Mouse (Mus musculus) heart, postnatal 25 days (tissue): Measurements from ENCODE around the gene Krt81. TPM values are rescaled to one million over a fixed set of nuclear protein-coding genes. Genes with fewer than 3 reads are reported as not detected.

ENCODE experiments used
- DNase-seq: peaks from one replicate; pipeline ENCODE4 v3.0.0; 2022; ENCODE audit warnings: low spot score
- intact Hi-C: fragments of 180-260 bp; cut with DNase I; formaldehyde crosslinking; loops from one replicate; pipeline ENCODE4 v1.15.1; 2025
- total RNA-seq, 2 experiments: library from RNA; stranded (reverse); gene quantifications; 2 replicates each; pipeline ENCODE4 v1.2.3; 2021

Krt81 gene
- total RNA-seq, 2 experiments from 2014 or later, result not detected

DNA sequence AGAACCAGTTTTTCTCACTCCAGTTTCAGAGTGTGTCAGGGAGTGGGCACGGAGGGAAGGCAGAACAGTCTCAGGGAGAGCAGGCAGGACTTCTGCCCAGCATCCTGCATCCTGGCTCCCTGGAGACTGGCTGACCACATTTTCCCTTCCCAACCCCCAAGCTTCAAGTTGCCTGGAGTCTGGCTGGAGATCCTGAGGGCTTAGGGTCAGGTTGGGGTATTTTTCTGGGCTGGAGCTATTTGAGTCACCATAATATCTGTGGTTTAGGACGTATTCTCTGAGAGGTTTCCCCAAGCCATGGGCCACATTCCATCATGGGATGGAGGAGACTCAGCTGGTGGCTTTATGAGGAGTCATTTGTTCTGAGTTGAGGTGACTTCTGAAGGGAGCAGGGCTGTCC, 8.3 kb downstream of the Krt81 start:
- intact Hi-C loops, result no loop called here
- no peak for DNase-seq

- no peak for DNase-seq
- intact Hi-C loops, result no loop called here
Measured at GRCm38 (mm10) chr15:101454774-101455173, 8.8 kb downstream of the Krt81 start.

DNA sequence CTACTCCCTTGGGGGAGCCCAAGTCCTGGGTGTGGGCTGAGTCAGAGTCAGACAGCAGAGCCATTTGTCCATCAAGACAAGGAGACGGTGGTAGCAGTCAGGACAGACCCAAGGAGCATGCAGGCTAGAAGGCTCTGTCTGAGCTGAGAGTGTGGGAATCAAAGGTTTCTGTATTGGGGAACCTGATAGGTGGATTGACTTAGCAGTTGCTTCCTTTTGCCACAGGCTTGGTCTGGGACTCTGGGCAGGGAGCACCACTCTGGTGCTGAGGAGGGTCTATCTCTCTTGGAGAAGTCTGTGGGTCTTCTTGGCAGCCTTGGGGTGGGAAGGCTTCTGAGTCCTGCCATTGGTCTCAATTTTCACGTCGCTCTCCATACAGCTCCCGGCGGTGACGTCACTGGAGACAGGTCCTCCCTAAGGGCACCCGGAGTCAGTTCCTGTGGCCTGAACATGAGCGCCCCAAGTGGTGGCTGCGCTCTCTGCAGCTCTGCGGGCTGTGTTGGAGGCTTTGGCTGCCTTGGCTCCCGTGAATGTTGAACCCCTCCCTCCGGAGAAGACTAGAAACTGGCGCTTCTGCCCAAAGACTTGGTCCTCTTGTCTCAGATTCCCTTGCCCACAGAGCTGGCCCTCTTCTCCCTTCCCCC, 10.3 kb downstream of the Krt81 start:
- peak; percentile 57 for DNase-seq
- intact Hi-C loops, result loop anchor here (2.0 kb wide), 1 partner anchor 112 kb away; no protein-coding TSS in a partner anchor

- intact Hi-C loops, result no loop called here
- no peak for DNase-seq
Measured at GRCm38 (mm10) chr15:101447444-101447843, 16.1 kb downstream of the Krt81 start, which contains the start of gene Krt88. Krt88 (plus strand) TSS chr15:101447744.

DNA sequence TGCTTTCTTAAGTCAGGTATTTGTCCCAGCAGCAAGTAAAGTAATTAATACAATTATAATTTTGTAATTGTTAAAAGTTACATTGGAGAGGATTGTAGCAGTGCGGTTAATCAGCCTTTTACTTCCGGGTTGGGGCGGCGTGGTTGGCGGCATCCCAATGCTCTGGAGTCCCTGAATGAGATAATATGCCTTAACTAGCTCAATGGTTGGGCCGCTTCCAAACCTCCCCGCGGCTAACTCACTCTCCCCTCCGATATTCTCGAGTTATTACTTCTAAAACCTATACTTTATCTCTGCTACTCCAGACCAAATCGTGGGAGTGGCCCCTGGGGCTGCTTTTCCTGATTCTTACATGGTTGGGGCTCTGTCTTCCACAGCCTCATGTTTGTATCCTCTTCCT, 17.0 kb downstream of the Krt81 start:
- intact Hi-C loops, result no loop called here
- no peak for DNase-seq

DNA sequence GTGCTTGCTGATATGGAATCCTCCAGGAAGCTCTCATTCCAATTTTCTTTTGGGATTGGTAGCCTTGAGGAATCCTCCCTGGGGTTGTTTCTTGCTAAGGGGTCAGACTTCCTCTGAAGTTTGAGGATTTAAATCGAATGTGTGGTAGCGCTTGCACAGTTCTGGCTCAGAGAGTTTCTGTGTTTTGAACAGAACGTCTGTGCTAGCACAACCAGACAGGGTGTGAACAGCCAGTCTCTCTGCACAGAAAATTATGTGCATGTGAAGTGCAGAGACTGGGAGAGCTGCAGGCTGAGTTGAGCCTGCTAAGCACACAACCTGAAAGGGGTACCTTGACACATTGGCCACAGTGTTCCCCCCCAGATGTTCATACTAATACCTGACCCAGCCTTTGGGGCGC, 22.7 kb downstream of the Krt81 start:
- intact Hi-C loops, result no loop called here
- DNase-seq, result no peak

DNA sequence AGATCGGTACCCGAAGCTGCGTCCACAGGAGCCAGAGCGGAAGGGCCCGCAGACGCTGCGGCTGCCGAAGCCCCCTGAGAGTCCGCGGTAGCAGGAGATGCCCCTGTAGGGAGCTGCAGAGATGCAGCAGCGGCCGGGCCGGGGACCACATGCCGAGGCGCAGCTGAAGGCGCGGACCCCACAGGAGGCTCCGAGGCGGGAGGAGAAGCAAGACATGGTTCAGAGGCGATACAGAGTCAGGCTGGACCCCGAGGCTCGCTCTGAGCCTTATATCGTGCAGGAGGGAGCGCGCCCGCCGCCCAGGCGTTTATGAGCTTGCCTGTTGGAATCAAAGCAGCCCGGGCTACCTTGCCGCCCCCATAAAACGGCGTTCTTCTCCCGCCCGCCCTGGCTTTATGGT, 25.0 kb downstream of the Krt81 start, which contains the start of gene Krt87:
TSS of gene Krt87 (minus strand) at position 250 of the 400 bp plus-strand sequence.
- intact Hi-C loops, result no loop called here
- DNase-seq, result no peak

GRCm38 (mm10) chr15:101436611-101437010, 26.9 kb downstream of the Krt81 start:
- intact Hi-C loops, result no loop called here
- no peak for DNase-seq

GRCm38 (mm10) chr15:101424914-101425313, 38.6 kb downstream of the Krt81 start:
- DNase-seq, result no peak
- intact Hi-C loops, result no loop called here

DNA sequence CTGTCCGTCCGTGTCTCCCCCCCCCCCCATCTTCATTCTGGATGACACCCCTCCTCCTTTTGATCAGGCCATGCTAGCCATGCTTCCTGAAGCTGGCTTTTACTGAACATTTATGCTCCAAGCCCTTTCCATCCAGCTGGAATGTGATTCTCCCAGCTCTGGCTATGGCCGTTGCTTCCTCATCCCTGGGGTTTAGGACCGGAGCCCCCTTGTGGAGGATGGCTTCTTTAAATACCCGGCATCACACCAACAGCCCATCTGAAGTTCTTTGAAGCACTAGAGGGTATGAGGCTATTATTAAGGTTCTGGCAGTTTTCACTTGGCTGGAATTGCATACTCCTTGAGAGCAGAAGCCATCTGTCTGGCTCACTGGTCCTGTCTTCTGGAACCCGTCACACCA, 42.6 kb downstream of the Krt81 start:
- intact Hi-C loops, result no loop called here
- DNase-seq, result no peak

DNA sequence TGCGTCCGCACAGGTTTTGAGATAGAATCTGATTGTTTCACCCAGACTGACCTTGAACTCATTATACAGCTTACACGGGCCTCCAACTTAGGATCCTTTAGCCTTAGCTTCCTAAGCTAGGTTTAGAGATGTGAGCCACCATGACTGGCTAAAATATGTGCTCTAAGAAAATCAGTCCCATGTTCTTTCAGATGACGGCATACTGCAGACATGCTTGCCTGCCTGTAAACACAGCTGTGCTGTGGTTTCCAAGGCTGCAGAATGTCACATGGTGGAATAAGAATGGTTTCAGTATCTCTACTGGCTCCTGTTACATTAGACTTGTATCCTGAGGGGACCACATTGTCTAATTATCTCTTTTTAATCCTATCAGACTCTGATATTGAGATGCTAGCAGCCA, 44.6 kb downstream of the Krt81 start:
- no peak for DNase-seq
- intact Hi-C loops, result no loop called here

DNA sequence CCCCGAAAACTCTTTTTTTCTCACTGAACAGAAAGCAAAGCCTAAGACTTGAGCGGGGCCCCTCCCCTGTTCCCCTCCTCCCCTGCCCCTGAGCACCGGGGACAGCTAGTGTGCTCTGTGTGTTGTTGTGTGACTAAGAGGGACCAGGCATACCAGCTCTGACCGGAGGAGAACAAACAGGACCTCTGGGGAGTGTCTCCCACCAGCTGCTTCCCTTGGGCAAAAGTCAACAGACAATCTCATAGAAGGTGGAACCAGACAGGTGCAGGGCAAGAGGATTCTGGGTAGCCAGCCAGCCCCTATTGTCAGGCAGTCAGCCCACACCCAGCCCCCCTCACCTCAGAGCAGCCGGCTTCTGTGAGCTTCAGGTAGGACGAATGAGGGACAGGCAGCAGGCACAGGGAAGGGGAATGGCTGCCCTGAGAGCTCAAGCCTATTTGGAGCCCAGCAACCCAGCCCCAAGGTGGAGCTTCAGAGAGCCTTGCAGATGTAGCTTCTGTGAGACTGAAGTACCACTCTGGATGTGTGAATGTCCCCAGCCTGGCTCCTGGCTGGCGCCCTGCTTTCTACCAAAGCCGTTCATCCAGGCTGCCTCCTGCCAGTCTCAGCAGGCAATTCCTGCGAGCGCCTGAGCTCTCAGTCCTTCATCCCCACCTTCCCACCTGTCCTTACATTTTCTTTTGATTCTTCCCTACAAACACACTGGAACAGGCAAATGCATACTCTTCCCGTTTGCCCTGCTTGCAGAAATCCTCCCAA, 48.6 kb downstream of the Krt81 start:
- intact Hi-C loops, result no loop called here
- DNase-seq, result no peak

GRCm38 (mm10) chr15:101413916-101414635, 49.5 kb downstream of the Krt81 start:
- no peak for DNase-seq

GRCm38 (mm10) chr15:101412188-101412587, 51.4 kb downstream of the Krt81 start:
- intact Hi-C loops, result no loop called here
- no peak for DNase-seq

More at GRCm38 (mm10) chr15:101413916-101414635, 49.5 kb downstream of the Krt81 start:
- intact Hi-C loops, result no loop called here

DNA sequence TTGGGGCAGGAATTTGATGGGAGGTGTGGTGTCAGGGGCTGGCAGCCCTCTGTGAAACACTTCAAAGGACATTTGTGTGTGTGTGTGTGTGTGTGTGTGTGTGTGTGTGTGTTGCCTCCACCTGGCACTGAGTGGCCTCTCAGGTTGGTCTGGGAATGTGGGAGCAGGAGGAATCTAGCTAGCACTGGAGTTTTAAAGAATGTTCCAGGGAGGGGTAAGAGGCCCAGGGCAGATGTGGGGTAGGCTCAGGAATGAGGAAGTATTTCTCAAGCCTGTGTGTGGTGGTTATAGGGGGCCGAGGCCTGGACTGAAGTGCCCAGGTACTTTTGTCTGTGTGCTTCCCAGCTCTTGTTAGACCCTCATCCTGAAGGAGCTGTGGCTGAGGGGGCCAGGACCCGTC, 52.8 kb downstream of the Krt81 start, which contains the start of gene Krt7:
TSS of gene Krt7 (plus strand) at position 269 of the 400 bp plus-strand sequence.
- no peak for DNase-seq
- intact Hi-C loops, result no loop called here

Other genes starting within 250 kb of the Krt81 start
- 10 to 100 TPM in 1 of 2 experiments, 1 to 10 TPM in 1; 9.4 to 12.3 TPM for gene Grasp, start 239.6 kb downstream of the Krt81 start, total RNA-seq
- 1 to 10 TPM; 5.5 to 6.3 TPM for gene Nr4a1, start 209.5 kb downstream of the Krt81 start, total RNA-seq
- gene Atg101, start 179.5 kb downstream of the Krt81 start, total RNA-seq, result 10 to 100 TPM; 21.5 to 25.0 TPM
- 1 to 10 TPM; 1.3 to 1.5 TPM for gene 6030408B16Rik, start 170.5 kb downstream of the Krt81 start, total RNA-seq
- 1 to 10 TPM; 2.0 to 2.2 TPM for gene Krt80, start 93.6 kb downstream of the Krt81 start, total RNA-seq
- gene Krt7, start 52.7 kb downstream of the Krt81 start, total RNA-seq, result 1 to 10 TPM; 4.2 to 5.9 TPM
- gene Krt87, start 24.9 kb downstream of the Krt81 start, total RNA-seq, result not detected
- not detected for gene Krt88, start 16.0 kb downstream of the Krt81 start, total RNA-seq
- not detected for gene Krt86, start 9.7 kb upstream of the Krt81 start, total RNA-seq
- not detected for gene Krt83, start 27.8 kb upstream of the Krt81 start, total RNA-seq
- gene Gm49425, start 53.5 kb upstream of the Krt81 start, total RNA-seq, result not detected
- gene Krt84, start 69.1 kb upstream of the Krt81 start, total RNA-seq, result not detected
- not detected for gene Krt82, start 86.9 kb upstream of the Krt81 start, total RNA-seq
- not detected for gene Krt90, start 99.2 kb upstream of the Krt81 start, total RNA-seq
- not detected for gene Krt75, start 110.2 kb upstream of the Krt81 start, total RNA-seq
- gene Gm5414, start 164.4 kb upstream of the Krt81 start, total RNA-seq, result not detected
- gene Gm5478, start 183.6 kb upstream of the Krt81 start, total RNA-seq, result not detected
- gene Krt6b, start 216.5 kb upstream of the Krt81 start, total RNA-seq, result not detected
- gene Krt6a, start 230.6 kb upstream of the Krt81 start, total RNA-seq, result not detected
- not detected for gene Krt5, start 249.1 kb upstream of the Krt81 start, total RNA-seq